11 mouse cellular contexts compared by ENCODE assay signal in genomic region chr19:4370254-4370653, GRCm38 (mm10).
"Had no signal": no experiment of that assay in that cellular context is flagged by ENCODE, and none has a peak within 500 bp of the region (broad histone marks: within the 10 kb centered on the region; RNA-seq: fewer than 3 reads in every experiment).

No protein-coding gene starts in this region.

- DNase-seq: kidney, postnatal 14 days; kidney, postnatal 4 days; left cerebral cortex, postnatal 4 days; liver, embryonic 13.5 days; lung, adult 2 months; lung, postnatal 14 days; lung, postnatal 4 days; midbrain, embryonic 14.5 days; thymus, adult 18-20 months; thymus, postnatal 14 days; thymus, postnatal 4 days had no signal
